Mouse (Mus musculus) hindbrain, postnatal 0 days (tissue): ENCODE measurements around the gene Mnd1. TPM values are rescaled to one million over a fixed set of nuclear protein-coding genes. Genes with fewer than 3 reads are reported as not detected.

Experiments
- ATAC-seq: fragments of 200-750 bp; cut with Nextera tagmentation; 2 replicates; pipeline ENCODE4 v1.8.0; 2017; ENCODE audit warnings: mild to moderate bottlenecking, moderate TSS enrichment, moderate library complexity
- DNase-seq: peaks from one replicate; pipeline ENCODE4 v3.0.0-alpha.2; 2015; ENCODE audit warnings: low spot score
- H3K27ac ChIP-seq: fragments of 300-500 bp; sonication (generic); 2 replicates; pipeline ENCODE4 v1.5.1; 2014; ENCODE audit warnings: mild to moderate bottlenecking
- H3K27me3 ChIP-seq: fragments of 300-500 bp; sonication (generic); 2 replicates; pipeline ENCODE4 v1.6.1; 2014; ENCODE audit warnings: low read length, mixed read lengths; ENCODE audit not compliant: insufficient read depth
- H3K36me3 ChIP-seq: fragments of 300-500 bp; sonication (generic); 2 replicates; pipeline ENCODE4 v1.6.1; 2014; ENCODE audit warnings: low read length, mixed read lengths; ENCODE audit not compliant: insufficient read depth
- H3K4me1 ChIP-seq: fragments of 300-500 bp; sonication (generic); 2 replicates; pipeline ENCODE4 v1.6.1; 2014; ENCODE audit warnings: antibody characterized with exemption, low read length, mixed read lengths; ENCODE audit not compliant: insufficient read depth
- H3K4me2 ChIP-seq: fragments of 300-500 bp; sonication (generic); 2 replicates; pipeline ENCODE4 v1.6.1; 2014; ENCODE audit warnings: low read depth, mild to moderate bottlenecking, low read length, moderate library complexity, mixed read lengths
- H3K4me3 ChIP-seq: fragments of 300-500 bp; sonication (generic); 2 replicates; pipeline ENCODE4 v1.5.1; 2014; ENCODE audit warnings: low read length
- H3K9ac ChIP-seq: fragments of 300-500 bp; sonication (generic); replicated peaks from 2 replicates; pipeline ENCODE4 v1.6.1; 2014; ENCODE audit warnings: mild to moderate bottlenecking, low read length, moderate library complexity, mixed read lengths
- H3K9me3 ChIP-seq: fragments of 300-500 bp; sonication (generic); 2 replicates; pipeline ENCODE4 v1.6.1; 2016; ENCODE audit warnings: low read length, mixed read lengths
- CTCF ChIP-seq: IDR thresholded peaks from 2 replicates; pipeline ENCODE4 v1.5.1; 2016; ENCODE audit warnings: antibody characterized with exemption, control low read depth, low read depth
- WGBS: fragments of 180-500 bp; shearing (Covaris S2); extraction: QIAGEN DNeasy Blood & Tissue Kit; methylation state at CpG from one replicate; pipeline ENCODE4 v1.1.7; 2014; 5-methylcytosine and 5-hydroxymethylcytosine counted together
- polyA plus RNA-seq: library from polyadenylated mRNA; unstranded; fragments of >200 nt; fragmentation: Nextera tagmentation; extraction: Ambion mirVana; gene quantifications from 2 replicates; pipeline ENCODE4 v1.2.1, GENCODE M21; 2015
- total RNA-seq: library from RNA; depleted of rRNA; stranded (reverse); fragments of >200 nt; gene quantifications from 2 replicates; pipeline ENCODE4 v1.2.3, GENCODE M21; 2014

Gene Mnd1
- total and polyA plus RNA-seq, 2 experiments from 2014 or later = 0.73 to 3.7 TPM

DNA sequence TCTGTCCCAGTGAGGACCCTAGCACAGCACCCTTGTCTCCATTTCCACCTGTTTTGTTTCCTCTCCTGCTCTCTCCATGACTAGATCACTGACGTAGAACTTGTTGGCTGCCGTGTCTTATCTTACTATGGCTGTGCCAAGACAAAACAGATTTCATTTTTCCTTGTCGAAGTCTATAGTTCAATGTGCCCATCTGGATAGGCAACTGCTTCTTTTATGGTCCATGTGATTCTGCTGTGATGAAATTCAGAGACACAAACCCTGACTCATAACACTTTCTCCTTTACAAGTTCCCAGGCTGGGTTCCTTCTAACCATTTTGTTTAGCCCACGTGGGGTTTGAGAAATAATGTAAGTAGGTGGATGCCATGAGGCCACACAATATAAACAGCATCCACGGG, 10.5 kb upstream of the Mnd1 start:
- Histone ChIP-seq H3K4me2 (no peak overlapping the region), H3K27me3 (no peaks in the 10 kb centered on the region), H3K27ac (no peak overlapping the region), H3K4me1 (no peaks in the 10 kb centered on the region), H3K9me3 (no peaks in the 10 kb centered on the region), H3K9ac (no peak overlapping the region), H3K36me3 (peaks cover 36% of the 10 kb centered on the region; the same call in 1 of the 2 replicates), H3K4me3 (no peak overlapping the region)
- DNase-seq (no peak), ATAC-seq (no peak)
- 91% methylated on average over 5 of the region's 5 CpGs for WGBS
- no peak for TF ChIP-seq CTCF

DNA sequence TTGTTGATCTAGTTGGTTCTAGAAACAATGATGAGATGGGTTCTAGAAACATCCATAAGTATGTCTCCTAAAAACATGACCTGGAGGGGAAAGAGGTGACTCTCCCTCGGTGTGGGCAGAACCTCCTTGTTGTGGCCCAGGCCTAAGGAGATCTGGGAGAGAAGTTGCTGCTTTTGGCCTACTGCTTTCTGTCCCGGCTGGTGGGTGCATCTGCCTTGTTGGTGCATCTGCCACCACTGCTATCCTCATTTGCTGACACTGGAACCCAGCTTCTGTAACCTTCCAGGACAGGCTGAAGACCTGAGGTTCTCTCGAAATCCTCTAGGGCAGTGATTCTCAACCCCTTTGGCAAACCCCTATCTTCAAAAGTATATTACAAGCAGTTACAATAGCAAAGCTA, 9.8 kb upstream of the Mnd1 start:
- H3K9ac ChIP-seq = no peak overlapping the region
- H3K4me1 ChIP-seq = no peaks in the 10 kb centered on the region
- no peak overlapping the region for H3K27ac ChIP-seq
- DNase-seq (no peak), ATAC-seq (no peak)
- WGBS = 95% methylated on average over 3 of the region's 3 CpGs
- no peak for TF ChIP-seq CTCF
- H3K4me2 ChIP-seq = no peak overlapping the region
- no peak overlapping the region for H3K4me3 ChIP-seq
- H3K27me3 ChIP-seq = no peaks in the 10 kb centered on the region
- H3K9me3 ChIP-seq = no peaks in the 10 kb centered on the region
- peaks cover 36% of the 10 kb centered on the region; the same call in 1 of the 2 replicates for H3K36me3 ChIP-seq

DNA sequence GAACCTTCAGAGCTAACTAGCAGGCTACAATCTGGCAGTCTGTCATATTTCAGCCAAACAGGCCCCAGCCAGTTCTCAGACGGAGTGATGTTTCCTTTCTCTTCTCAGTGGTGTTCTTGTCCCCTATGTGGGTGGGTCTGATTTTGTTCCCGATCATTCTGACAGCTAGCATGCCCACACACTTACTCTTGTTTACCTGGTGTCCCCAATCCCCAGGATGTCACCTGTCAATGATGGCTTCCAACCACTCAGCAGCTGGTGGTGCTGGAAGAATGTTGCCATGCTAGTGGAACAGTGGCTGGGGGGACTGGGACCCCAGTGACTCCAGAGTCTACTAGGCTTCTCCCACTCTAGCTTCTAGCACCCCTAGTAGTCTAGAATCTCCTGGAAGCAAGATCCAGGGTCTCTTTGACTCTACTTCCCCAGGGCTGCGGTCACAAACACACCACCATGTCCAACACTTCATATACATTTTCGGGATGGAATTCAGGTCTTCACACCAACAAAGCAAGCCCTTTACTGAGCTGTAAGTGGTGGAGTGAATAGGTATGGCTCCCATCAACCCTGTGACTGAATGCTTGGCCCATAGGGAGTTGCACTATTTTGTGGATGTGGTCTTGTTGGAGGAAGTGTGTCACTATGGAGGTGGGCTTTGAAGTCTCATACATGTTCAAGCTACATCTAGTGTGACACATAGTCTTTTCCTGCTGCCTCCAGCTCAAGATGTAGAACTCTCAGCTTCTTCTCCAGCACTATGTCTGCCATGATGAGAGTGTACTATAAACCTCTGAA, 2.2 kb upstream of the Mnd1 start:
- ATAC-seq (no peak), DNase-seq (no peak)
- Histone ChIP-seq H3K4me1 (no peaks in the 10 kb centered on the region), H3K4me3 (no peak overlapping the region), H3K36me3 (peaks cover 11% of the 10 kb centered on the region; the same call in 1 of the 2 replicates), H3K27ac (no peak overlapping the region), H3K9me3 (no peaks in the 10 kb centered on the region), H3K4me2 (no peak overlapping the region), H3K27me3 (no peaks in the 10 kb centered on the region), H3K9ac (no peak overlapping the region)
- no peak for TF ChIP-seq CTCF
- 83% methylated on average over 4 of the region's 4 CpGs for WGBS

DNA sequence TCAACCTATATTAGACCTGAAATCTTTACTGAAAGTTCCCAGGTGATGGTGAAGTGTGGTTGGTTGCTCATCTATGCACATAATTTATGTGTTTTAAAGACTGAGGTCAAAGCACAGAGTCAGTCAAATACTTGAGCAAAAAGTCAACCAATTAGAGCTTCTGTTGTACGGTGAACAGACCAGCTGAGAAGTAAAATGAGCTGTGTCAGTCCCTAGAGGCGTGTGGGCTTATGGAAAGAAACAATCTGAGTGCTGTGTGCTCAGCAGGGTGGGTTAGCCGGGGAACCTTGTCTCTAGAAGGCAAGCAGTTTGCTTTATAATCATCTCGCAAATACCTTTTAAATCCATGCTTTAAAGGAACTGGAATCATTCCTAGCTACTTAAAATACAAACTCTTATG, 1.4 kb upstream of the Mnd1 start:
- Histone ChIP-seq H3K4me3 (no peak overlapping the region), H3K4me2 (no peak overlapping the region), H3K9ac (no peak overlapping the region), H3K36me3 (peaks cover 11% of the 10 kb centered on the region; the same call in 1 of the 2 replicates), H3K9me3 (no peaks in the 10 kb centered on the region), H3K27me3 (no peaks in the 10 kb centered on the region), H3K27ac (no peak overlapping the region), H3K4me1 (no peaks in the 10 kb centered on the region)
- WGBS = 50% methylated on average over 4 of the region's 4 CpGs
- ATAC-seq (no peak), DNase-seq (no peak)
- no peak for TF ChIP-seq CTCF

DNA sequence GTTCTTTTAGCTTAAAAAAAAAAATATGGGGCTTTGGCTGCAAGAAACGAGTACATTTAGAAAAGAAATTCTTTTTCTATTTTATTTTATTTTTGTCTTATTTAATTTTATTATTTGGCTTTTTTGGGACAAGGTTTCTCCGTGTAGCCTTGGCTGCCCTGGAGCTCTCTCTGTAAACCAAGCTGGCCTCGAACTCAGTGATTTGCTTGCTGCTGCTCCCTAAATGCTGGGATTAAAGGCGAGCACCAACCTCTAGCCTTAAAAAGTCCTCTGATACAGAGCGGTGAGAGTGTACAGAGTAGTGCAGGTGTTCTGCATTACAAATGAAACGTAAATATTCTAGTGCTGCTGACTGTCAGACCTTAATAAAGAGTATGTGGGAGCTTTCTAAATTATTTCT, 519 bp upstream of the Mnd1 start:
- ATAC-seq (no peak), DNase-seq (no peak)
- Histone ChIP-seq H3K27ac (no peak overlapping the region), H3K9me3 (no peaks in the 10 kb centered on the region), H3K27me3 (no peaks in the 10 kb centered on the region), H3K9ac (no peak overlapping the region), H3K4me1 (no peaks in the 10 kb centered on the region), H3K36me3 (peaks cover 11% of the 10 kb centered on the region; the same call in 1 of the 2 replicates), H3K4me2 (peak overlapping the region; percentile 95), H3K4me3 (peak overlapping the region; percentile 56)
- WGBS = 54% methylated on average over 6 of the region's 6 CpGs
- TF ChIP-seq CTCF = no peak

DNA sequence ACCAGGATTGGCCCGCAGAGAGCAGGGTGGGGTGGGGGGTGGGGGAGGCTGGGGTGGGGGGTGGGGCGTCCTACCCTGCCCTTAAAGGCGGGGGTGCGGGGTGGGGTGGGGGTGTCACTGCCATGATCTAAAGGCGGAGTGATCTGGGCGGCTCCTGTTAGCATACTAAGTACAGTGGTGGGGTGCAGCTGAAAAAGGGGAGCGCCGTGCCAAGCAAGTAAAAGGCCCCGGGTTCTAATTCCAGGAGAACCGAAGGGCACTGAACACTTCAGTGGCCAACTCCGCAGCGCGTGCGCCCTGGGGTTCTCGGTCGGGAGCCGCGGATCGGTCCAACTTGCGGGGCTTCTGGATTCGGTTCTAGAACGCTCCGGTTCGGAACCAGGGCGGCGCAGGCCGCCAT, 440 bp downstream of the Mnd1 start:
- Histone ChIP-seq H3K27me3 (no peaks in the 10 kb centered on the region), H3K9ac (peak overlapping the region; percentile 54), H3K4me1 (no peaks in the 10 kb centered on the region), H3K36me3 (peaks cover 11% of the 10 kb centered on the region; the same call in 1 of the 2 replicates), H3K27ac (no peak overlapping the region), H3K4me3 (peak overlapping the region; percentile 56), H3K9me3 (no peaks in the 10 kb centered on the region), H3K4me2 (peak overlapping the region; percentile 95)
- WGBS = 3% methylated on average over 26 of the region's 27 CpGs
- no peak for TF ChIP-seq CTCF
- DNase-seq (no peak), ATAC-seq (no peak)

DNA sequence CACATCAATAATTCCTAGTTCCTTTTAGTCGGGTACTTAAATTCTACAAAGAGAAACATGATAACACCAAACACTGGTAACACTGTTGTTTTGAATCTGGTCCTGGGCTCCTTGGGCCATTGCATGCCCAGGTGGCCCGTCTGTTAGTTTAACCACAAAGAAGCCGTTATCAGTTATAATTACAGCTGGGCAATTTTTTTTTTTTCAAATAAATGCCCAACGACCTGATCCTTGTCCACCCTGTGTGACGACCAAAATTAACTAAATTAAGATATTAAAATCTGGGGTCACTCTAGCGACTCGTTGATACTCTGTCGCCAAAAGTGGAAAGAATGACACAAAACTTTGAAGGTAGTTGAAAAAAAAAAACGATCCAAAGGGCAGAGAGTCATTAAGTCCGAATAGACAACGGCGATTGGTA, 855 bp downstream of the Mnd1 start:
- Histone ChIP-seq H3K4me3 (no peak overlapping the region), H3K9ac (no peak overlapping the region), H3K27me3 (no peaks in the 10 kb centered on the region), H3K9me3 (no peaks in the 10 kb centered on the region), H3K27ac (no peak overlapping the region), H3K4me2 (peak overlapping the region; percentile 95), H3K4me1 (no peaks in the 10 kb centered on the region), H3K36me3 (peaks cover 11% of the 10 kb centered on the region; the same call in 1 of the 2 replicates)
- 18% methylated on average over 12 of the region's 12 CpGs for WGBS
- DNase-seq (no peak), ATAC-seq (no peak)
- no peak for TF ChIP-seq CTCF
